Mouse (Mus musculus) MEL (cell line): Measurements from ENCODE around the gene Haus6. TPM values are rescaled to one million over a fixed set of nuclear protein-coding genes. Genes with fewer than 3 reads are reported as not detected.

ENCODE experiments used
- DNase-seq: peaks from one replicate; pipeline ENCODE4 v3.0.0; 2011; ENCODE audit warnings: low read depth, low spot score
- H3K27ac ChIP-seq: 2 replicates; pipeline ENCODE4 v1.5.1; 2012; ENCODE audit warnings: low read depth, mild to moderate bottlenecking, control low read depth, low read length, moderate library complexity; ENCODE audit not compliant: control insufficient read depth
- H3K27me3 ChIP-seq, 2 experiments: fragments of 150-350 bp in 1 of 2; sonication (generic) in 1 of 2; 2 replicates each; pipeline ENCODE4 v1.6.1; 2012; ENCODE audit warnings: low read length in 2 of 2, mild to moderate bottlenecking in 2 of 2, improper control_type of control experiment in 1 of 2, moderate library complexity in 1 of 2; ENCODE audit not compliant: insufficient read depth in 2 of 2, control insufficient read depth in 1 of 2
- H3K36me3 ChIP-seq, 2 experiments: 2 replicates each; pipeline ENCODE4 v1.6.1; 2012 to 2014; ENCODE audit warnings: low read length in 2 of 2, improper control_type of control experiment in 1 of 2, inconsistent platforms in 1 of 2, mild to moderate bottlenecking in 1 of 2; ENCODE audit not compliant: insufficient read depth in 2 of 2, control insufficient read depth in 1 of 2
- H3K4me1 ChIP-seq, 2 experiments: fragments of 150-350 bp in 1 of 2; sonication (generic) in 1 of 2; 2 replicates each; pipeline ENCODE4 v1.6.1; 2012; ENCODE audit warnings: low read length in 2 of 2, improper control_type of control experiment in 1 of 2, mild to moderate bottlenecking in 1 of 2; ENCODE audit not compliant: insufficient read depth in 2 of 2, control insufficient read depth in 1 of 2
- H3K4me3 ChIP-seq, 2 experiments: fragments of 150-350 bp in 1 of 2; sonication (generic) in 1 of 2; 2 replicates each; pipeline ENCODE4 v1.5.1; 2012; ENCODE audit warnings: low read depth in 2 of 2, low read length in 2 of 2, mild to moderate bottlenecking in 2 of 2, moderate library complexity in 2 of 2, control low read depth in 1 of 2, improper control_type of control experiment in 1 of 2; ENCODE audit not compliant: control insufficient read depth in 1 of 2, insufficient read depth in 1 of 2
- H3K79me2 ChIP-seq: 2 replicates; pipeline ENCODE4 v1.6.1; 2012; ENCODE audit warnings: mild to moderate bottlenecking, low read length, moderate library complexity; ENCODE audit not compliant: control insufficient read depth, poor library complexity, insufficient read depth
- H3K9ac ChIP-seq: 2 replicates; pipeline ENCODE4 v1.6.1; 2012; ENCODE audit warnings: low read depth, mild to moderate bottlenecking, control low read depth, low read length, moderate library complexity; ENCODE audit not compliant: control insufficient read depth, poor library complexity, severe bottlenecking
- H3K9me3 ChIP-seq: fragments of 150-350 bp; sonication (generic); replicated peaks from 2 replicates; pipeline ENCODE4 v1.6.1; 2012; ENCODE audit warnings: mild to moderate bottlenecking, low read length, improper control_type of control experiment, moderate library complexity; ENCODE audit not compliant: insufficient read depth
- CHD1 ChIP-seq: IDR thresholded peaks from 2 replicates; pipeline ENCODE4 v1.6.1; 2012; ENCODE audit warnings: low read depth, mild to moderate bottlenecking, inconsistent platforms, low read length, improper control_type of control experiment
- CTCF ChIP-seq, 3 experiments: IDR thresholded peaks in 2 of 3; conservative IDR thresholded peaks in 1 of 3; 2 replicates each; pipeline ENCODE4 v1.5.1; 2011 to 2012; ENCODE audit warnings: low read length in 3 of 3, low read depth in 2 of 3, mild to moderate bottlenecking in 2 of 3, improper control_type of control experiment in 1 of 3, inconsistent platforms in 1 of 3, mixed read lengths in 1 of 3, moderate library complexity in 1 of 3; ENCODE audit not compliant: control insufficient read depth in 1 of 3, insufficient read depth in 1 of 3, poor library complexity in 1 of 3, severe bottlenecking in 1 of 3
- ELF1 ChIP-seq: IDR thresholded peaks from 2 replicates; pipeline ENCODE4 v1.6.1; 2014; ENCODE audit warnings: low read depth, mild to moderate bottlenecking, inconsistent platforms, low read length, improper control_type of control experiment, moderate library complexity
- EP300 ChIP-seq, 2 experiments: IDR thresholded peaks; 2 replicates each; pipeline ENCODE4 v1.6.1; 2011; ENCODE audit warnings: improper control_type of control experiment in 2 of 2, low read length in 2 of 2, low read depth in 1 of 2, mild to moderate bottlenecking in 1 of 2
- ETS1 ChIP-seq: IDR thresholded peaks from 2 replicates; pipeline ENCODE4 v1.6.1; 2012; ENCODE audit warnings: low read depth, mild to moderate bottlenecking, inconsistent platforms, low read length, improper control_type of control experiment, moderate library complexity
- GABPA ChIP-seq: IDR thresholded peaks from 2 replicates; pipeline ENCODE4 v1.6.1; 2012; ENCODE audit warnings: low read depth, mild to moderate bottlenecking, inconsistent platforms, low read length, improper control_type of control experiment, moderate library complexity
- GATA1 ChIP-seq: IDR thresholded peaks from 2 replicates; pipeline ENCODE4 v1.6.1; 2011; ENCODE audit warnings: low read depth, low read length, improper control_type of control experiment
- MAFK ChIP-seq: IDR thresholded peaks from 2 replicates; pipeline ENCODE4 v1.6.1; 2011; ENCODE audit warnings: low read depth, mild to moderate bottlenecking, low read length, improper control_type of control experiment, borderline replicate concordance
- MAX ChIP-seq: IDR thresholded peaks from 2 replicates; pipeline ENCODE4 v1.6.1; 2011; ENCODE audit warnings: low read length, improper control_type of control experiment
- MAZ ChIP-seq: IDR thresholded peaks from 2 replicates; pipeline ENCODE4 v1.6.1; 2012; ENCODE audit warnings: low read depth, mild to moderate bottlenecking, inconsistent platforms, low read length, improper control_type of control experiment
- MXI1 ChIP-seq: IDR thresholded peaks from 2 replicates; pipeline ENCODE4 v1.6.1; 2011; ENCODE audit warnings: mild to moderate bottlenecking, low read depth, low read length, improper control_type of control experiment
- NRF1 ChIP-seq: IDR thresholded peaks from 2 replicates; pipeline ENCODE4 v1.6.1; 2014; ENCODE audit warnings: low read depth, mild to moderate bottlenecking, inconsistent platforms, low read length, improper control_type of control experiment, moderate library complexity; ENCODE audit not compliant: poor library complexity, insufficient read depth, severe bottlenecking
- POLR2A ChIP-seq, 2 experiments: IDR thresholded peaks; 2 replicates each; pipeline ENCODE4 v1.6.1; 2011 to 2012; ENCODE audit warnings: low read length in 2 of 2, mild to moderate bottlenecking in 2 of 2, control low read depth in 1 of 2, improper control_type of control experiment in 1 of 2, low read depth in 1 of 2, moderate library complexity in 1 of 2; ENCODE audit not compliant: control insufficient read depth in 1 of 2, insufficient read depth in 1 of 2, poor library complexity in 1 of 2
- RAD21 ChIP-seq: IDR thresholded peaks from 2 replicates; pipeline ENCODE4 v1.6.1; 2011; ENCODE audit warnings: mild to moderate bottlenecking, low read depth, low read length, improper control_type of control experiment
- RCOR1 ChIP-seq: IDR thresholded peaks from 2 replicates; pipeline ENCODE4 v1.6.1; 2012; ENCODE audit warnings: low read depth, mild to moderate bottlenecking, inconsistent platforms, low read length, improper control_type of control experiment
- SMC3 ChIP-seq: IDR thresholded peaks from 2 replicates; pipeline ENCODE4 v1.6.1; 2011; ENCODE audit warnings: low read depth, low read length, improper control_type of control experiment
- TAL1 ChIP-seq: IDR thresholded peaks from 2 replicates; pipeline ENCODE4 v1.6.1; 2012; ENCODE audit warnings: mild to moderate bottlenecking, inconsistent platforms, low read length, moderate library complexity, mixed read lengths
- UBTF ChIP-seq: IDR thresholded peaks from 2 replicates; pipeline ENCODE4 v1.6.1; 2012; ENCODE audit warnings: low read depth, mild to moderate bottlenecking, inconsistent platforms, low read length, improper control_type of control experiment, moderate library complexity, borderline replicate concordance; ENCODE audit not compliant: insufficient read depth
- USF1 ChIP-seq: IDR thresholded peaks from 2 replicates; pipeline ENCODE4 v1.6.1; 2014; ENCODE audit warnings: low read depth, mild to moderate bottlenecking, inconsistent platforms, low read length, improper control_type of control experiment, moderate library complexity
- ZKSCAN1 ChIP-seq: IDR thresholded peaks from 2 replicates; pipeline ENCODE4 v1.6.1; 2012; ENCODE audit warnings: low read depth, mild to moderate bottlenecking, inconsistent platforms, low read length, improper control_type of control experiment, moderate library complexity
- ZNF384 ChIP-seq: IDR thresholded peaks from 2 replicates; pipeline ENCODE4 v1.6.1; 2012; ENCODE audit warnings: low read depth, mild to moderate bottlenecking, inconsistent platforms, low read length, improper control_type of control experiment
- polyA plus RNA-seq, 2 experiments: library from polyadenylated mRNA; stranded (reverse) in 1 of 2; unstranded in 1 of 2; fragments of >175 nt in 1 of 2; fragments of >200 nt in 1 of 2; gene quantifications; 2 replicates each; pipeline versions ENCODE4 v1.2.1 to v1.2.4; 2012; ENCODE audit warnings: low replicate concordance in 2 of 2, low read depth in 1 of 2; ENCODE audit not compliant: insufficient read length in 2 of 2, insufficient read depth in 1 of 2, missing spikeins in 1 of 2
- total RNA-seq: library from RNA; depleted of rRNA; stranded (reverse); fragments of 300-350 nt; gene quantifications from 2 replicates; pipeline ENCODE4 v1.2.3, GENCODE M21; 2012

The Haus6 gene
- total and polyA plus RNA-seq, 3 experiments = 22.1 to 41.3 TPM; not detected in 1

DNA sequence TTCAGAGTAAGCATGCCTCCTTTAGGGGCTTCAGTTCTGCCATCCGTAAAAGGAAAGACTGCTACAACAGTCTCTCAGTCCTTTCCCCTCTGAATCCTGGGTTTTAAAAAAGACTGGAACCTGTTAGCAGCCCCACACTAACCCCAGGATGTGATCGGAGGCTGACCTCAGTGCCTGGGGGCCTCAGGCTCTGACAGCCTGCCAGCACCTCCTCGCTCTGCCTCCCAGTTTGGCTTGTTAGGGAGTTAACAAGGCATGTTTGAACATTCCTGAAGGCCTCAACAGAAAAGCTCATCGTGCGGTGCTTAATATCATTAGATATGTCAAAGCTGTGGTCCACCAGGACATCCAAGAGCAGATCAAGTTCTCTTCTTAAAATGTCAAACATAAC is 77.8 kb downstream of the Haus6 start:
- Histone ChIP-seq H3K9me3 (no peaks in the 10 kb centered on the region), H3K4me3 (no peak overlapping the region), H3K4me1 (peaks cover 0 to 3% of the 10 kb centered on the region in 2 experiments; a peak in 1 of 4 replicates), H3K27ac (no peak overlapping the region), H3K27me3 (peaks cover 0 to 6% of the 10 kb centered on the region in 2 experiments; a peak in 3 of 4 replicates), H3K36me3 (no peaks in the 10 kb centered on the region), H3K9ac (no peak overlapping the region), H3K79me2 (no peaks in the 10 kb centered on the region)
- TF ChIP-seq RCOR1 = no peak
- TF ChIP-seq SMC3 = no peak
- TF ChIP-seq UBTF = no peak
- TF ChIP-seq TAL1 = no peak
- TF ChIP-seq MAZ = no peak
- no peak for TF ChIP-seq CTCF (IDR thresholded peaks at IDR 0.05 in 2 of 3, conservative IDR thresholded peaks at IDR 0.05 in 1 of 3; ENCODE audit: control insufficient read depth in 1 of 3, insufficient read depth in 1 of 3, low read depth in 2 of 3, low read length in 3 of 3, poor library complexity in 1 of 3, severe bottlenecking in 1 of 3)
- TF ChIP-seq RAD21 = no peak
- no peak for TF ChIP-seq MAX
- TF ChIP-seq ZNF384 = no peak
- no peak for TF ChIP-seq POLR2A (IDR thresholded peaks at IDR 0.05; ENCODE audit: control insufficient read depth in 1 of 2, insufficient read depth in 1 of 2, low read depth in 1 of 2, low read length in 2 of 2, poor library complexity in 1 of 2)
- no peak for TF ChIP-seq NRF1
- no peak for TF ChIP-seq ZKSCAN1
- no peak for TF ChIP-seq USF1
- TF ChIP-seq CHD1 = no peak
- DNase-seq = no peak

- H3K27me3 ChIP-seq = peaks cover 0 to 7% of the 10 kb centered on the region in 2 experiments; a peak in 3 of 4 replicates
- no peaks in the 10 kb centered on the region for H3K79me2 ChIP-seq
- H3K9me3 ChIP-seq = no peaks in the 10 kb centered on the region
- TF ChIP-seq ZKSCAN1 (no peak), EP300 (IDR thresholded peaks at IDR 0.05; ENCODE audit: low read depth in 1 of 2, low read length in 2 of 2) (no peak), USF1 (no peak), ETS1 (no peak), ELF1 (no peak), MXI1 (no peak), MAFK (no peak), SMC3 (no peak), GATA1 (no peak), RAD21 (no peak), CTCF (IDR thresholded peaks at IDR 0.05 in 2 of 3, conservative IDR thresholded peaks at IDR 0.05 in 1 of 3; ENCODE audit: control insufficient read depth in 1 of 3, insufficient read depth in 1 of 3, low read depth in 2 of 3, low read length in 3 of 3, poor library complexity in 1 of 3, severe bottlenecking in 1 of 3) (no peak), GABPA (no peak)
- TF ChIP-seq, all 39 proteins: peak for 0
- Histone ChIP-seq H3K4me1 (peaks cover 0 to 3% of the 10 kb centered on the region in 2 experiments; a peak in 1 of 4 replicates), H3K27ac (no peak overlapping the region), H3K36me3 (no peaks in the 10 kb centered on the region), H3K4me3 (no peak overlapping the region), H3K9ac (no peak overlapping the region)
- no peak for DNase-seq
These were observed 78.3 kb downstream of the Haus6 start for GRCm38 (mm10) chr4:86533406-86534090.
